Comparison of ENCODE assay signal across 8 mouse cellular contexts in the genomic region with DNA sequence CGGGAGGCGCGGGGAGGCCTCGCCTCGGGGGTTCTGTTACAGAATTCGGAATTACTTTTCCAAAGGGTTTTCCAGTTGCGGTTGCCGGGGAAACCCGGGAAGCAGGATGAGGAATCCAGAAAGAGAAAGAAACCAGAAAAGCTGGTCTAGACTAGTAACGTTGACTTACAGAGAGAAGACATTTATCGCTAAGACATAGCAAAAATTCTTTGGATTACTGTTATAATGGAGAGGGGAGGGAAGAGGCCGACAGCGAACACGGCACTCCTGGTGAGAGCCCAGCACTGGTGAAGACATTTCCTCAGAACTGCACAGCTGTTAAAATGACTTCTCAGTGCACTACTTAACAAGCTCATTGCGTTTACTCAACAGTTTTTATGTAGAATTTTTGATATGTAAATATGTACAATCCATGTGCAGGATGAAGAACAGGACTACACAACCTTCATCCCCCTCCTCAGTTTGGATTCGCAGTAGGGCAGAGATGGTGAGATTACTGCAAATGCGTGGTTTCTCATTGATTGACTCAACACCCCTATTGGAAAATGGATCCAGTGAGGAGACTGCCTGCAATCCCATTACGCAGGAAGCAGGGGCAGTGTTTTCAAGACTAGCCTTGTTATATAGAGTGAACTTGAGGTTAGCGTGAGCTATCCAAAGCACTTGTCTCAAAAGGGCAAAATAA. TPM values are rescaled to one million over a fixed set of nuclear protein-coding genes. Genes with fewer than 3 reads are reported as not detected.
A peak's percentile ranks its signal among the peaks of the same experiment; 100 is the strongest.
DNase-seq lines count a peak whose midpoint lies in the region; ATAC-seq and TF ChIP-seq lines count a peak whose summit lies in the region.

No protein-coding gene starts in this region.

- peak overlapping the region; percentile 85 for H3K27ac ChIP-seq in kidney, embryonic 14.5 days (ENCODE audit: low read depth, low read length)
- H3K27ac ChIP-seq in liver, postnatal 0 days (ENCODE audit: low read depth): peak overlapping the region; percentile 84

- peak overlapping the region; percentile 78 for H3K9ac ChIP-seq in kidney, embryonic 14.5 days (ENCODE audit: low read depth, low read length)
- peak overlapping the region; percentile 68 for H3K9ac ChIP-seq in liver, postnatal 0 days (replicated peaks)

- WGBS in kidney, embryonic 14.5 days: 7% methylated on average over 19 of the region's 19 CpGs
- WGBS in liver, postnatal 0 days (ENCODE audit: insufficient replicate concordance): 8% methylated on average over 19 of the region's 19 CpGs

- peak overlapping the region; percentile 61 for H3K4me2 ChIP-seq in kidney, embryonic 14.5 days (replicated peaks; ENCODE audit: low read depth, low read length)
- H3K4me2 ChIP-seq in liver, postnatal 0 days (ENCODE audit: low read depth, low read length): peak overlapping the region; percentile 69

- ATAC-seq in kidney, embryonic 14.5 days (ENCODE audit: low FRiP score, low TSS enrichment): peak; percentile 20
- ATAC-seq in granulocyte monocyte progenitor cell, adult 5-6 weeks (replicated peaks; ENCODE audit: poor library complexity, severe bottlenecking): peak; percentile 37; the same call in 1 of the 2 replicates
- ATAC-seq in liver, postnatal 0 days: peak; percentile 26

- TF ChIP-seq EP300 in liver, postnatal 0 days (IDR thresholded peaks at IDR 0.05; ENCODE audit: low read depth): no peak

- H3K9me3 ChIP-seq in kidney, embryonic 14.5 days (ENCODE audit: control insufficient read depth, low read length): no peaks in the 10 kb centered on the region
- no peaks in the 10 kb centered on the region for H3K9me3 ChIP-seq in liver, postnatal 0 days (ENCODE audit: low read length)

- H3K36me3 ChIP-seq in kidney, embryonic 14.5 days (ENCODE audit: control insufficient read depth, insufficient read depth, low read length): peaks cover 2% of the 10 kb centered on the region
- 0 out of 2 replicates have a peak, but pooled peaks cover under 1% of the 10 kb centered on the region for H3K36me3 ChIP-seq in liver, postnatal 0 days (replicated peaks; ENCODE audit: insufficient read depth, low read length)

- no peak for TF ChIP-seq CTCF in liver, postnatal 0 days (IDR thresholded peaks at IDR 0.05; ENCODE audit: low read depth)

- H3K4me3 ChIP-seq in kidney, embryonic 14.5 days (ENCODE audit: low read length): peak overlapping the region; percentile 70
- peak overlapping the region; percentile 58 for H3K4me3 ChIP-seq in liver, postnatal 0 days (ENCODE audit: low read depth, low read length)

- H3K27me3 ChIP-seq in kidney, embryonic 14.5 days (ENCODE audit: control insufficient read depth, insufficient read depth, low read length): no peaks in the 10 kb centered on the region
- H3K27me3 ChIP-seq in liver, postnatal 0 days (ENCODE audit: insufficient read depth, low read length): no peaks in the 10 kb centered on the region

- no peak for DNase-seq in kidney, adult 11 months
- peak; percentile 10 for DNase-seq in brain, embryonic 18.5 days (ENCODE audit: low read depth, low spot score)
- no peak for DNase-seq in liver, postnatal 0 days
- DNase-seq in natural killer cell, adult 2 months (ENCODE audit: low spot score in 2 of 2): no peak
- no peak for DNase-seq in right cerebral cortex, postnatal 4 days
- DNase-seq in thymus, adult 18-20 months: no peak

- peaks cover 7% of the 10 kb centered on the region; the same call in 1 of the 2 replicates for H3K4me1 ChIP-seq in kidney, embryonic 14.5 days (ENCODE audit: control insufficient read depth, insufficient read depth, low read length)
- no peaks in the 10 kb centered on the region for H3K4me1 ChIP-seq in liver, postnatal 0 days (ENCODE audit: insufficient read depth)

RNA-seq across cellular contexts. Expression of a gene that starts 22.0 kb away (rescaled TPM):
- polyA plus RNA-seq in kidney, embryonic 14.5 days (2014; fragmentation: Nextera tagmentation; extraction: Ambion mirVana): 10.0 and 15.5 TPM in 2 replicates
- total RNA-seq in granulocyte monocyte progenitor cell, adult 5-6 weeks (2014; fragmentation: Nextera tagmentation): 0.64 TPM in 1 of 2 replicates, not detected in the other
- total RNA-seq in granulocyte monocyte progenitor cell, adult 5-6 weeks (2017): not detected in 2 replicates
- 0.25 and 0.31 TPM in 2 replicates for polyA plus RNA-seq in liver, postnatal 0 days (2015; fragmentation: Nextera tagmentation; extraction: Ambion mirVana)

RNA-seq across cellular contexts. Expression of a gene that starts 53.5 kb away (rescaled TPM):
- polyA plus RNA-seq in kidney, embryonic 14.5 days (2014; fragmentation: Nextera tagmentation; extraction: Ambion mirVana): 18.0 and 19.9 TPM in 2 replicates
- total RNA-seq in granulocyte monocyte progenitor cell, adult 5-6 weeks (2014; fragmentation: Nextera tagmentation): 36.4 and 39.4 TPM in 2 replicates
- 18.7 and 19.4 TPM in 2 replicates for total RNA-seq in granulocyte monocyte progenitor cell, adult 5-6 weeks (2017)
- 8.9 and 9.2 TPM in 2 replicates for polyA plus RNA-seq in liver, postnatal 0 days (2015; fragmentation: Nextera tagmentation; extraction: Ambion mirVana)

RNA-seq across cellular contexts. Expression of a gene that starts 58.2 kb away (rescaled TPM):
- not detected in 2 replicates for polyA plus RNA-seq in kidney, embryonic 14.5 days (2014; fragmentation: Nextera tagmentation; extraction: Ambion mirVana)
- not detected in 2 replicates for total RNA-seq in granulocyte monocyte progenitor cell, adult 5-6 weeks (2014; fragmentation: Nextera tagmentation)
- total RNA-seq in granulocyte monocyte progenitor cell, adult 5-6 weeks (2017): not detected in 2 replicates
- polyA plus RNA-seq in liver, postnatal 0 days (2015; fragmentation: Nextera tagmentation; extraction: Ambion mirVana): not detected in 2 replicates
